Mouse (Mus musculus): ENCODE results near the gene Pkp4. TPM values are rescaled to one million over a fixed set of nuclear protein-coding genes. Genes with fewer than 3 reads are reported as not detected.

The Pkp4 gene
- polyA plus RNA-seq, 1 experiment from 2014 or later, result 32.4 TPM

DNA sequence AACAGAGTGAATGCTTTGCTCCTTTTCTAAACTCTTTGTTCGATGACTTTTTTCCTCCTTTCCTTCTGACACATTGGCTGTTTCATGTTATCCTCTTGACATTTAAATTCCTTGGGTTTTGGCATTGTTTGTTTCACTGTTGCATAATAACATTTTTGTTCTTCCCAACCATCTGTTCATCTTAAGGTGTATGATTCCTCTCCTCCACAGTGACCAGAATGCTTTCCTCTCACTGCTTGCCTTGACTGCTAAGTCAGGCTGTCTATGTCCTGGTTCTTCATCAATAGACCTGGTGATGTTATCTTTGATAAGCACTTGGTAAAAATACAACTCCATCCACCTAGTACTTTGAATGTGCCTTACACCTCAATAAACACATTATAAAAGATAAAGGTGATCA is 52.2 kb downstream of the Pkp4 start:
- Histone ChIP-seq H3K27me3 (ENCODE audit: insufficient read depth, low read length) (no peaks in the 10 kb centered on the region), H3K9ac (no peak overlapping the region), H3K27ac (ENCODE audit: low read depth) (no peak overlapping the region), H3K36me3 (ENCODE audit: insufficient read depth) (0 out of 2 replicates have a peak, but pooled peaks cover 8% of the 10 kb centered on the region), H3K4me3 (ENCODE audit: low read depth, low read length) (no peak overlapping the region), H3K4me2 (no peak overlapping the region), H3K9me3 (ENCODE audit: low read depth, low read length) (no peaks in the 10 kb centered on the region), H3K4me1 (ENCODE audit: insufficient read depth) (no peaks in the 10 kb centered on the region)
- ATAC-seq (ENCODE audit: insufficient read depth), result no peak
- TF ChIP-seq CTCF (IDR thresholded peaks at IDR 0.05; ENCODE audit: low read depth), result no peak
- 94% methylated on average over 1 of the region's 1 CpGs for WGBS
- DNase-seq, result no peak

- Histone ChIP-seq H3K9me3 (ENCODE audit: low read depth, low read length) (no peaks in the 10 kb centered on the region), H3K4me3 (ENCODE audit: low read depth, low read length) (no peak overlapping the region), H3K27ac (ENCODE audit: low read depth) (no peak overlapping the region), H3K36me3 (ENCODE audit: insufficient read depth) (0 out of 2 replicates have a peak, but pooled peaks cover 8% of the 10 kb centered on the region), H3K4me1 (ENCODE audit: insufficient read depth) (peaks cover 3% of the 10 kb centered on the region), H3K9ac (no peak overlapping the region), H3K4me2 (no peak overlapping the region), H3K27me3 (ENCODE audit: insufficient read depth, low read length) (no peaks in the 10 kb centered on the region)
- DNase-seq (no peak), ATAC-seq (ENCODE audit: insufficient read depth) (no peak)
- TF ChIP-seq CTCF (IDR thresholded peaks at IDR 0.05; ENCODE audit: low read depth), result no peak
- WGBS, result 88% methylated on average over 6 of the region's 6 CpGs
Observed at GRCm38 (mm10) chr2:59217931-59218330, 57.3 kb downstream of the Pkp4 start.

GRCm38 (mm10) chr2:59219997-59220789 is 59.5 kb downstream of the Pkp4 start:
- H3K36me3 ChIP-seq (ENCODE audit: insufficient read depth), result 0 out of 2 replicates have a peak, but pooled peaks cover 8% of the 10 kb centered on the region
- DNase-seq, result peak; percentile 82
- no peaks in the 10 kb centered on the region for H3K9me3 ChIP-seq (ENCODE audit: low read depth, low read length)
- no peak overlapping the region for H3K9ac ChIP-seq
- peak; percentile 84 for ATAC-seq (ENCODE audit: insufficient read depth)
- WGBS, result 16% methylated on average over 9 of the region's 9 CpGs
- H3K4me2 ChIP-seq, result peak overlapping the region; percentile 8; the same call in 1 of the 2 replicates
- H3K4me1 ChIP-seq (ENCODE audit: insufficient read depth), result peaks cover 3% of the 10 kb centered on the region
- no peak overlapping the region for H3K4me3 ChIP-seq (ENCODE audit: low read depth, low read length)
- TF ChIP-seq CTCF (IDR thresholded peaks at IDR 0.05; ENCODE audit: low read depth), result no peak
- peak overlapping the region; percentile 75; the same call in 1 of the 2 replicates for H3K27ac ChIP-seq (ENCODE audit: low read depth)
- H3K27me3 ChIP-seq (ENCODE audit: insufficient read depth, low read length), result no peaks in the 10 kb centered on the region

DNA sequence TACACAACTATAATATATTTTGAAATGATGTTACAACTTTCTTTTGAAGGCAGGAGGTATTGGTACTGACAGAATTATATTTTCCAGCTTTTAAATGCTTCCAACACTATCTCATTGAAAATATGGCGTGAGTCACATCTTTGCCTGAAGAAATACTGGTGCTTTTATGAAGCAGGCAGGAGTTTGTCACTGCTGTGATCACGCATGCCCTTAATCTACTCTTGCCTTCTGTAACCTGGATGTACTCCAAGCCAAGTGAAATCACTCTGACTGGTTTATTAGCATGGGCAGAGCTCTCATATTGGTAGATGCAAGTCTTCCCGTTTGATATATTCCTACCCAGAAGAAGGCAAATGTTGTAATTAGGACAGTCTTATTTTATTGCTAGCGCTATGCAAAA is 65.7 kb downstream of the Pkp4 start:
- Histone ChIP-seq H3K27ac (ENCODE audit: low read depth) (no peak overlapping the region), H3K9ac (no peak overlapping the region), H3K9me3 (ENCODE audit: low read depth, low read length) (no peaks in the 10 kb centered on the region), H3K27me3 (ENCODE audit: insufficient read depth, low read length) (no peaks in the 10 kb centered on the region), H3K4me2 (no peak overlapping the region), H3K4me1 (ENCODE audit: insufficient read depth) (no peaks in the 10 kb centered on the region; the same call in 1 of the 2 replicates), H3K4me3 (ENCODE audit: low read depth, low read length) (no peak overlapping the region), H3K36me3 (ENCODE audit: insufficient read depth) (0 out of 2 replicates have a peak, but pooled peaks cover 3% of the 10 kb centered on the region)
- TF ChIP-seq CTCF (IDR thresholded peaks at IDR 0.05; ENCODE audit: low read depth), result no peak
- ATAC-seq (ENCODE audit: insufficient read depth), result no peak
- WGBS, result 91% methylated on average over 4 of the region's 4 CpGs
- DNase-seq, result no peak

DNA sequence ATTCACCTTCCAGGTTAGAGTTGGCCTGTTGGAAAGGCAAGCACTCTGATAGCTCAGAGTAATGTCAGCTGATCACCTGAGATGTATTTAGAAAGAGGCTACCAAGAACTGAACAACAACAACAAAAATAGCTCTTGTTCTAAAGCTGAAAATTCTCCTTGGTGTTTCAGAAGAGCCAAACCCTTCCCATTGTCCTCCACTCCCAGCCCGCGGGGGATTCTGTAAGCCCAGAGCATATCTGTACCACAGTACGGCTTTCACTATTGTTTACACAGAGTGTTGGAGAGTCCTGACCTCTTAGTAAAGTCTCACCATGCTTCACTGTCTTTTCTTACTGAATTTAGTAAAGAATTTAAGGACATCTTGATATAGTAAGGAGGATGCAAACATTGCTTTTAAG is 66.4 kb downstream of the Pkp4 start:
- Histone ChIP-seq H3K4me1 (ENCODE audit: insufficient read depth) (no peaks in the 10 kb centered on the region; the same call in 1 of the 2 replicates), H3K9ac (no peak overlapping the region), H3K9me3 (ENCODE audit: low read depth, low read length) (no peaks in the 10 kb centered on the region), H3K27ac (ENCODE audit: low read depth) (no peak overlapping the region), H3K27me3 (ENCODE audit: insufficient read depth, low read length) (no peaks in the 10 kb centered on the region), H3K36me3 (ENCODE audit: insufficient read depth) (peaks cover 8% of the 10 kb centered on the region), H3K4me3 (ENCODE audit: low read depth, low read length) (no peak overlapping the region), H3K4me2 (no peak overlapping the region)
- ATAC-seq (ENCODE audit: insufficient read depth) (no peak), DNase-seq (no peak)
- 47% methylated on average over 3 of the region's 3 CpGs for WGBS
- no peak for TF ChIP-seq CTCF (IDR thresholded peaks at IDR 0.05; ENCODE audit: low read depth)

- WGBS, result 69% methylated on average over 8 of the region's 8 CpGs
- Histone ChIP-seq H3K9ac (no peak overlapping the region), H3K4me1 (ENCODE audit: insufficient read depth) (no peaks in the 10 kb centered on the region; the same call in 1 of the 2 replicates), H3K9me3 (ENCODE audit: low read depth, low read length) (no peaks in the 10 kb centered on the region), H3K36me3 (ENCODE audit: insufficient read depth) (peaks cover 11% of the 10 kb centered on the region), H3K4me3 (ENCODE audit: low read depth, low read length) (no peak overlapping the region), H3K4me2 (no peak overlapping the region), H3K27me3 (ENCODE audit: insufficient read depth, low read length) (no peaks in the 10 kb centered on the region), H3K27ac (ENCODE audit: low read depth) (no peak overlapping the region)
- ATAC-seq (ENCODE audit: insufficient read depth), result no peak
- TF ChIP-seq CTCF (IDR thresholded peaks at IDR 0.05; ENCODE audit: low read depth), result no peak
- DNase-seq, result no peak
Observed at GRCm38 (mm10) chr2:59227508-59228263, 67.0 kb downstream of the Pkp4 start.

Measured in lung, embryonic 14.5 days (tissue).